Mouse (Mus musculus) embryonic facial prominence, embryonic 14.5 days (tissue): ENCODE measurements around the gene Ror1. TPM values are rescaled to one million over a fixed set of nuclear protein-coding genes. Genes with fewer than 3 reads are reported as not detected.

ENCODE experiments used
- ATAC-seq: fragments of 200-750 bp; cut with Nextera tagmentation; 2 replicates; pipeline ENCODE4 v1.8.0; 2017; ENCODE audit warnings: low read depth, moderate number of reproducible peaks, moderate TSS enrichment
- DNase-seq: peaks from one replicate; pipeline ENCODE4 v3.0.0-alpha.2; 2015; ENCODE audit warnings: low spot score
- H3K27ac ChIP-seq: fragments of 300-500 bp; sonication (generic); replicated peaks from 2 replicates; pipeline ENCODE4 v1.5.1; 2014; ENCODE audit warnings: low read depth, mild to moderate bottlenecking, low read length, moderate library complexity
- H3K27me3 ChIP-seq: fragments of 300-500 bp; sonication (generic); replicated peaks from 2 replicates; pipeline ENCODE4 v1.6.1; 2014; ENCODE audit warnings: low read length; ENCODE audit not compliant: control insufficient read depth, insufficient read depth
- H3K36me3 ChIP-seq: fragments of 300-500 bp; sonication (generic); 2 replicates; pipeline ENCODE4 v1.6.1; 2014; ENCODE audit warnings: low read length, mixed read lengths; ENCODE audit not compliant: control insufficient read depth, insufficient read depth
- H3K4me1 ChIP-seq: fragments of 300-500 bp; sonication (generic); 2 replicates; pipeline ENCODE4 v1.6.1; 2014; ENCODE audit warnings: antibody characterized with exemption, low read length; ENCODE audit not compliant: control insufficient read depth, insufficient read depth
- H3K4me2 ChIP-seq: fragments of 300-500 bp; sonication (generic); 2 replicates; pipeline ENCODE4 v1.6.1; 2014; ENCODE audit warnings: low read depth, mild to moderate bottlenecking, low read length, moderate library complexity, mixed read lengths
- H3K4me3 ChIP-seq: fragments of 300-500 bp; sonication (generic); 2 replicates; pipeline ENCODE4 v1.5.1; 2014; ENCODE audit warnings: low read depth, mild to moderate bottlenecking, low read length
- H3K9ac ChIP-seq: fragments of 300-500 bp; sonication (generic); 2 replicates; pipeline ENCODE4 v1.6.1; 2014; ENCODE audit warnings: low read depth, mild to moderate bottlenecking, low read length, moderate library complexity, mixed read lengths
- H3K9me3 ChIP-seq: fragments of 300-500 bp; sonication (generic); 2 replicates; pipeline ENCODE4 v1.6.1; 2016; ENCODE audit warnings: low read length; ENCODE audit not compliant: control insufficient read depth
- WGBS: fragments of 180-500 bp; shearing (Covaris S2); extraction: QIAGEN DNeasy Blood & Tissue Kit; methylation state at CpG from one replicate; pipeline ENCODE4 v1.1.7; 2014; 5-methylcytosine and 5-hydroxymethylcytosine counted together
- polyA plus RNA-seq: library from polyadenylated mRNA; unstranded; fragments of >200 nt; fragmentation: Nextera tagmentation; extraction: Ambion mirVana; gene quantifications from 2 replicates; pipeline ENCODE4 v1.2.1, GENCODE M21; 2014

Gene Ror1
- polyA plus RNA-seq, 1 experiment from 2014 or later, result 10.2 TPM

DNA sequence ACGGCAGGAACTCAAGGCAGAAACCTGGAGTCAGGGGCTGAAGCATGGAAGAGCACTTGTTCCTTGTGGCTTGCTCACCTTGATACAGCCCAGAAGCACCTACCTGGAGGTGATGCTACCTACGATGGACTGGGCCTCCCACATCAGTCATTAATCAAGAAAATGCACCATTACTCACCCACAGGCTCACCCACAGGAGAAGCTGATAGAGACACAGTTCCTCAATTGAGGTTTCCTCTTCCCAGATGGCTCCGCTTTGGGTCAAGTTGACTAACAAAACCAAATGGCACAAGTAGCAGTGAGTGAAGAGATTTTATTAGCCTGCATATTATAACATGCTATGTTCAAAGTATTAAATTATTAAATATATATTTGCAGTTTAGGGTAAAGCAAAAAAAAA is 392.9 kb downstream of the Ror1 start:
- Histone ChIP-seq H3K27me3 (no peaks in the 10 kb centered on the region), H3K4me1 (no peaks in the 10 kb centered on the region), H3K36me3 (no peaks in the 10 kb centered on the region), H3K27ac (no peak overlapping the region), H3K4me2 (no peak overlapping the region), H3K4me3 (no peak overlapping the region), H3K9ac (no peak overlapping the region), H3K9me3 (no peaks in the 10 kb centered on the region)
- no peak for ATAC-seq
- WGBS, result 88% methylated on average over 3 of the region's 3 CpGs
- no peak for DNase-seq

Other genes starting within 250 kb of the Ror1 start
- 70.9 and 71.4 TPM in 2 replicates for gene Pgm1, start 166.4 kb upstream of the Ror1 start, polyA plus RNA-seq
- gene Itgb3bp, start 166.0 kb upstream of the Ror1 start, polyA plus RNA-seq, result 29.7 and 31.9 TPM in 2 replicates